Mouse (Mus musculus) liver, embryonic 14.5 days (tissue): ENCODE results near the gene Gna11.

Experiments used
- CTCF ChIP-seq: IDR thresholded peaks from 2 replicates; pipeline ENCODE4 v1.5.1; 2016; ENCODE audit warnings: antibody characterized with exemption, low read depth, control low read depth
- EP300 ChIP-seq: IDR thresholded peaks from 2 replicates; pipeline ENCODE4 v1.6.1; 2016; ENCODE audit warnings: antibody characterized with exemption, low read depth

- TF ChIP-seq CTCF (peak; percentile 39), EP300 (no peak)
Observed at GRCm38 (mm10) chr10:81485060-81485449, 59.9 kb downstream of the Gna11 start.
